Mouse (Mus musculus) left cerebral cortex, postnatal 36 days (tissue): ENCODE measurements around the gene Tmem144. TPM values are rescaled to one million over a fixed set of nuclear protein-coding genes. Genes with fewer than 3 reads are reported as not detected.

Experiments used
- DNase-seq, 2 experiments: peaks; one replicate each; pipeline ENCODE4 v3.0.0; 2021 to 2022; ENCODE audit warnings: low spot score in 2 of 2, mixed read lengths in 1 of 2
- intact Hi-C: fragments of 180-260 bp; cut with DNase I; formaldehyde crosslinking; loops from one replicate; pipeline ENCODE4 v1.15.1; 2025
- total RNA-seq, 2 experiments: library from RNA; stranded (reverse); gene quantifications; 2 replicates each; pipeline ENCODE4 v1.2.3; 2021

Gene Tmem144
- total RNA-seq: 10 to 100 TPM; 10.6 to 12.4 TPM

DNA sequence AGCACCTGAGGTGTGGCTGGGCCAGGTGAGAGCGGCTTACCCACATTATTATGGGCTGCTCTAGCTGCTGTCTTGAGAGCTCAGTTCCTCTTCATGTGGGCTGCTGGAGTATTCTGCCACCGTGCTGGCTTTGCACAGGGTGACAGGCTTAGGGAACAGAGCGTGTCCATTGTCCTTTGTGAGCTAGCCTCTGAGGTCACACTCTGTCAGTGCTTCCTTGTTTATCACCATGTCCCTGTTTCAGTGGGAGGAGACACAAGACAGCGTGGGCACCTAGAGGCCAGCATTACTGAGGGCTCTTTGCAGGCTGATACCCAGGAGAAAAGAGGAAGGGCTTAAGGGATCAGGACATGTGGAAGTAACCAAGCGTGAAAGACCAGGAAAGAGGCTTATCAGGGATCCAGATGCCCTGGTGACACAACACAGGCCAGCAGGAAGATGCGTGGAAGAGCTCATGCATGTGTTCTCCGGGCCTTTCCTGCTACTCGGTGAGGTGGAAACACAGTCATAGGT lies at the start of gene Tmem144:
TSS of gene Tmem144 (minus strand) at position 120 of the 513 bp plus-strand sequence.
- intact Hi-C loops: loop anchor here (10.0 kb wide), 1 partner anchor 952 kb away; the partner anchor contains the start of gene Gria2
- peak in 1 of 2 experiments; percentile 13 for DNase-seq

DNA sequence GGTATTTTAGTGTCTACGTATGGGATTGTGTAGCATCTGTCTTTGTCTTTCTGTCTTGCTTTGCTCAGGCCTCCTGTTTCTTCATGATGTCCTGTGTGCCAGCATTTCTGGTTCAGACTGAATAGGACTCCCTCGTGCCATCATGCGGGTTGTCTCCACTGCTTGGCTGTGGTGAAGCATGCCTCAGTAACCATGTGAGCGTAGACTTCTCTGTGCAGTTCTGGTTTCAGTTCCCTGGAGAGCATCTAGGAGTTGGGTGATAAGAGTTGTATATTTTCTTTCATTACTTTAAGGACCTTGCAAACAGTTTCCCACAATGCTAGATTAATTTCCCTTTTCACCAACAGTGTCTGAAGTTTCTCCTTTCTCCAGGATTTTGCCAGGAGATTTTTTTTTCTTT lies 49.2 kb upstream of the Tmem144 start:
- no peak for DNase-seq
- intact Hi-C loops: no loop called here

DNA sequence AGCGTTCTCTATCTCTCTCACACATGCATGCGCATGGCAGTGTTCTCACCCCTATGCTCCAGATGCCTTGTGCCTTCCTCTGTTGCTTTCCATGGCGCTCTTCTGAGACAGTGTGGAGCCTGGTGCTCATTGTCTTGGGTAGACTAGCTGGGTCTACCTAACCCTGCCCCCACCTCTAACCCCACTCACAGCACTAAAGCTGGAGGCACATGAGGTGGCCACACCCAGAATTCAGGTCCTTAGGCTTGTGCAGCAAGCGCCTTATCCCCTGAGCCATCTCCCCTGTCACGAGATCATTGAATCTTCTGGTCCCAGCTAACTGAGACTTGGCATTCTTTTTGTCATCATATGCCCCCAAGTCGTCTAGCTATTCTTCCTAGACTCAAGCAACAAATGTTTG lies 48.7 kb upstream of the Tmem144 start:
- intact Hi-C loops: no loop called here
- DNase-seq: no peak

DNA sequence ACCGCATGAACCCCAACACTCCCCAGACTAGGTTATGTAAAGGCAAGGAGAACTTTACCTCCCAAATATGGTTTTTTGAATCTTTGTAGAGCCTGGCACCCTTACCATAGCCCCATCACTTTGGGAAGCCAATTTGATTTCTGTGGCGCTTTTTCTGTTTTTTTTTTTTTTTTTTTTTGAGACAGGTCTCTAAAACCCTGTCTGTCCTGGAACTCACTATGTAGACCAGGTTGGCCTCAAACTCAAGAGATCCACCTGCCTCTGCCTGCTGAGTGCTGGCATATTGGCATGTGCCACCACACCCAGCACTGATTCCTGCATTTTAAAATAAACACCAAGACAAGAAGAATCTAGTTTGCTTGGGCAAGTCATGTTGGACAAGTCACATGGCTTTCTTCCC lies 47.9 kb upstream of the Tmem144 start:
- no peak for DNase-seq
- intact Hi-C loops: no loop called here

DNA sequence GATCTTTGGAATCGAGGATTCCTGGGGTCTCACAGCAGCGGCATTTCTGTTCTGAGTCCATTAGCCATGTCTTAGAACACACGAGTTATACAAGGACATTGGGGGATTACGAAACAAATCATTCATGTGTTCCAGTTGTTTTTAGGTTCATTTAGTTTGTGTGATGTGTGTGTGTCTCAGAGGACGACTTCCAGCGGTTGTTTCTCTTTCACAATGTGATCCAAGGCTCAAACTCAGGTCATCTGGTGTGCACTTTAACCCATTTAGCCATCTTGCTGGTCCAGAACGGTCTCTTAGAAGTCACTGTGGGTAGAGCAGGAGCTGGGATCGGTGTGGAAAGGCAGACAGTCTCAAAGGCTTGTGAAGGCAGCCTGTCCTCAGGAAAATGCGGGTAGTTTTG lies 47.3 kb upstream of the Tmem144 start:
- intact Hi-C loops: no loop called here

DNA sequence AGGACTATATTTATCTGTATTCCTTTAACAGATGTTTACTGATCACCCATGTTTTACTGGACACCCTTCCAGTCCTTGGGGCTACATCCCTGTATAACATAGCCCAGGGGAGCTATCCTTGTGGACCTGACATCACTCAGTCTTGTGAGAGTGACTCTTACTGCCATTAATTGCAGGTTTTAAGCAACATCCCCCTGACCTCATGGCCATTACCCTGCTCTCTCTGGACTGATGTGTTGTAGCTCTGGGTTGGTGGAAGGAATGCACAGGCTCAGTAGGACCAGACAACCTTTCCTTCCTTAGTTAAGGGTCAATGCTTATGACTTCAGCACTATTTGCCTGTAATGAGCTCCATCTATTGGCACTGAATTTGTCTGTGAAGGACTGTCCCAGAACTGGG lies 45.9 kb upstream of the Tmem144 start:
- no peak for DNase-seq
- intact Hi-C loops: no loop called here

More for the DNA sequence above, 47.3 kb upstream of the Tmem144 start:
- no peak for DNase-seq

DNA sequence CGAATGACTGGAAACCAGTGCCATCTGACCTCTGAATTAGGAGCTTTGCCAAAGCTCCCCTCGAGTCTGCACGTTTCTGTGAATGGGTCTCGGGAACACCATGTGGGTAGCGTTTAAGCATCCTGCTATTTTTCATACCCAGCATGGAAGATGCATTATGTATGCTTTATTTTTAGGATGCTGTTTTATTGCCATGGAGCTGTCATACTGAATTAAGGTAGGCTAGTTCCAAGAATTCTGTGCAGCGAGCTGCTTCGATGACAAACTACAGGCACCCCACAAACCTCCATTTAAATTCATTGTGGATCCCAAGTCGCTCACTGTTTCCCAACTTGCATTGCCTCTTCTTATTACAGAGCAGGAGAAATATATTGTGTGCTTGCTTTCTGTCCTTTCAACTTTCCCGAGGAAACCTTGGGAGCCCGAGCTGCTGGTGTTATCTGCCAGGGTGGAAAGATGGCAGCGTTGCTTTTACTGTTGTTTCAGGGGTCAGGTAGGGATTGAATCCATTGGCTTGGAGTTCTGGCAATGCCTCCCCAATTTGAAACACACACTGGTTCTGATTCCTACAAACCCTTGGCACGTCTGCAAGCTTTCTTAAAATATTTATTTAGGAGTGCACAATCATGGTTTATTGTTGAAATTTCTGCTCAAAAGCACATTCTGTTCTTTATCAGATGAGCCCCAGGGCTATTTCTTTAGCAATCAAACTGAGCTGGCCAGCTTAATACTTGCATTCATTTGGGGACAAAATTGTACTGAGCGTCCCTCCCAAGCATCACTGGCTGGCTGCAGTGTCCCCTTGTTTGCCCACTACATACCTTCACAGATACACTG lies 45.2 kb upstream of the Tmem144 start:
- intact Hi-C loops: no loop called here
- peak in 1 of 2 experiments; percentile 40 for DNase-seq

DNA sequence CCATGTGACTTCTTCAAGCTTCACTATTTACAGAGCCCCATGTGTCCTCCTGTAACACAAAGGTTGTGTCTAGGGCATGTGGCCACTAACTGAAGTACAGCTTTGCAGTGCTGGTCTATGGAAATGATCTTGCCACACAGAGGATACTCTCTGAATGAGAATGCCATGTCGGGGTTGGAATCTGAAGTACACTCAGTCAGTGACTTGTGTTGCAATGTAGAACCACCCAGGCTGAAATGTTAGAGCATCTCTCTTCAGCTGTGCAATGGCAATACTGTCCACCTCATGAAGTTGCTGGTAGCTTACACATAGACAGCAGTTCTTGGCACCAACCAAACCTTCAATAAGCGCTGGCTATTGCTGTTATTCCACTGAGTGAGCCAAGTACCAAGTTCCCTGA lies 35.4 kb upstream of the Tmem144 start:
- intact Hi-C loops: loop anchor here (10.0 kb wide), 1 partner anchor 917 kb away; the partner anchor contains the start of gene Gria2
- DNase-seq: no peak

DNA sequence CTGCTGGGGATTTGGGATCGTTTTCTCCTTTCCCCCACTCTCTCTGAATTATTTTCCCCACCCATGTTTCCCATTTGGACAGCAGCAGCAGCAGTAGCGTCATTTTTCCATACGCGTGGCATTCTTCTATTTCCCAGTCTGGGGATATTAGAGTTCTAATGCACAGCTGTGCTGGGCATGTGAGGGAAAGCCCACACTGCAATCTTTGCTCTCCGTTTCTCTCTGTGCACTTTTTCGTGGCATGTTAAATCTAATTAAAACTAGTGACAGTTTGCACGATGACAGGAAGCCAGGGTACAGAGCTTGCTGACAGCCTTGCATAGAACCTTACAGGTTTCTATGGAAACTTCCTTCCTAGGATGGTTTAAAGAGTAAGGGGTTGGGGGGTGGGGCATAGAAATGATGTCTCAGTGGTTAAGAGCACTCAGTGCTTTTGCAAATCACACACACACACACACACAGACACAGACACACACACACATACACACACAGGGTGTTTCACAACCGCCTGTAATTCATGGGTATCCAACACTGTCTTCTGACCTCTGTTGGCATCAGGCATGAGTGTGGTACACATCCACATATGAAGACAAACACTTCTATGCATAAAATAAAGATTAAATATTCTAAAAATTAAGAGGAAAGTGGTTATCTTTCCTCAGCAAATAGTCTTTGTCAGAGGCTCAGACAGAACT lies 34.7 kb upstream of the Tmem144 start:
- intact Hi-C loops: loop anchor here (10.0 kb wide), 1 partner anchor 917 kb away; the partner anchor contains the start of gene Gria2

DNA sequence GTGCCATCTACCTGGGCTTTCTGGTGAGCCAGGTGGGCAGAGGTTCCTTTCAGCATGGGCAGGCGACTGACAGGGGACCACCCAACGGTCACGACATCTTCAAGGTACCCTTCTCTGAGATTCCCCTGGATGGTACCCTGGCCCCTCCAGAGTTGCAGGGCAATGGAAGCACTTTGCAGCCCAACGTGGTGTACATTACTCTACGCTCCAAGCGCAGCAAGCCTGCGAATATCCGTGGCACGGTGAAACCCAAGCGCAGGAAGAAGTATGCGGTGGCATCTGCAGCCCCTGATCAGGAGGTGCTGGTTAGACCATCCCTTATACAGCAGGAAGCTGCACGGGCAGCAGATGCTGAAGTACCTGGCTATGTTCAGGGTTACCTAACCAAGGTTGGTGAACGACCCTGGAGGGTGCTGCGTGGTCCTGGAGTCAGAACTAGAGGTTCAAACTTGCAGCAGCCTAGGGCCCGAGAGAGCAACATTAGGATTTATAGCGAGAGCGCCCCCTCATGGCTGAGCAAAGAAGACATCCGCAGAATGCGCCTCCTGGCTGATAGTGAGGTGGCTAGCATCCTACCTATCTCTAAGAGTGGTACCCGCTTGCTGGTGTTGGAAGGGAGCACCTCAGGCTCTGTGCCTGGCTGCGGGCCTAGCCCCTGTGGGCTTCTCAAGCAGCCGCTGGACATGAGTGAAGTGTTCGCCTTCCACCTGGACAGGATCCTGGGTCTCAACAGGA lies 34.0 kb upstream of the Tmem144 start:
- DNase-seq: no peak
- intact Hi-C loops: loop anchor here (10.0 kb wide), 1 partner anchor 918 kb away; the partner anchor contains the start of gene Gria2

More for the DNA sequence above, 34.7 kb upstream of the Tmem144 start:
- peak in 1 of 2 experiments; percentile 22 for DNase-seq

DNA sequence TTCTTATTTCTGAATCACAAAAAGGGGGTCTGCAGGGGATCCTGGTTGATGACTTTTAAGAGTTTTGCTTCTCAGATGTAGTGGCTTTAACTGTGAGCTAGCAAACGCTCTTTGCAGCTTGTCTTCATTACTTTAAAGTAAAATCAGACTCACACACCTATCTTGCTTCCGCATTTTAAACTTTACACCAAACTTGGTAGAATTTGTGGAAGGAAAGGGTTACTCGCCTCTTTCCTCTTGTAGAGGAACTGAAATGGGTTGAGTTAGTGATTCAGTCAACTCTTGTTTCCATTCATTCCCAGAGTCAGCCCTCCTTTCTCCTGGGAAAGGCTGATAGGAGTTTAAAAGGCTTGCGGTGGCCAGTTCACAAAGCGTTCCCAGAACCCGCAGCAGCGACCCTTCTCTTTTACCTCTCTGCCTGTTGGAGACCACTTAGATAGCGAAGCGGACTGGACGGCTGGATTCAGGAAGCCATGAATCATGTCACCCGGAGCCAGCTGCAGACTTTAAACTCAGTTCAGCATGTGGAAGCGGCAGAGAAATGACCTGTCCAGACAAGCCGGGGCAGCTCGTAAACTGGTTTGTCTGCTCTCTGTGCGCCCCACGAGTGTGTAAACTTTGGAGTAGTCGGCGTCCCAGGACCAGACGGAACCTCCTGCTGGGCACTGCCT lies 33.2 kb upstream of the Tmem144 start:
- intact Hi-C loops: loop anchor here (10.0 kb wide), 1 partner anchor 919 kb away; the partner anchor contains the start of gene Gria2
- no peak for DNase-seq

DNA sequence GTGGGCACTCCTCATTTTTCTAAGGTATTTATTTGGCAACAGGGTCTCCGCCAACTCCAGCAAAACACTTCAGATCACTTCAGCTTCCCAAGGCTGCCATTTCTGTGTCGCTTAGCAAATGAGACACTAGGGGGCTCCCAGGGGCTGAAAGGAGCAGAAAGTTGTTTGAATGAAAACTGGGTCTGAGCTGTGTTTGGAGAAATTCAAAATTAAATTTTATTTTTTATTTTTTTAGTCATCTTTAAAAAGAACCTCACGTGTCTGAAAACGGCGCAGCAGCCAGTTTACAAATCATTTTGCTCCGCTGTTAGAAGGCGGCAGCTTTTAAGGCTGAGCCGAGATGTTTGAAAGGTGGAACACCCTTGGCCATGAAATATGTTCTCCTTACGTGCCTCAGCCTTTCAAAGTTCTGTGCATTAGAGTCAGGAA lies 32.2 kb upstream of the Tmem144 start:
- intact Hi-C loops: loop anchor here (1.0 to 10.0 kb wide), 2 partner anchors 174 to 920 kb away; partner anchors contain the start of gene Gria2
- DNase-seq: peak; percentile 62 to 65

DNA sequence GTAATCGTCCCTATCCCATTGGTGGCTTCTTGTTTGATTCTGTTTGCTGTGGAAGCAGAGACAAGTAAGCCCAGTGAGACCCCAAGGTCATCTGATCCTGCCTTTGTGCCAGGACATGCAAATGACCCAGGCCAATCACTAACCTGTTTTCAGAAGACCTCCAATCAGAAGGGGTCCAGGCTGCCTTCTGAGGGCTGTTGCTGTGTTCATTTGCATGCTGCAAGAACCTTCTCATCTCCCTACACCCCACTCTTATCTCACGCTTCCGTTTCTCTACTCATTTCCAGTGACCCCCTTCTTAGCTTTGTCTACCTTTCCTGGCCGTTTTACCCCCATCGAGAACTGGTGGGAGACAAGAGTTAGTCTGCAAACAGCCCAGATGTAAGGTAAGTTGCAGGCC lies 31.7 kb upstream of the Tmem144 start, which contains the start of gene Fam198b:
TSS of gene Fam198b (plus strand) at position 229 of the 400 bp plus-strand sequence.
- DNase-seq: no peak
- intact Hi-C loops: loop anchor here (1.0 to 10.0 kb wide), 2 partner anchors 174 to 920 kb away; partner anchors contain the start of gene Gria2

DNA sequence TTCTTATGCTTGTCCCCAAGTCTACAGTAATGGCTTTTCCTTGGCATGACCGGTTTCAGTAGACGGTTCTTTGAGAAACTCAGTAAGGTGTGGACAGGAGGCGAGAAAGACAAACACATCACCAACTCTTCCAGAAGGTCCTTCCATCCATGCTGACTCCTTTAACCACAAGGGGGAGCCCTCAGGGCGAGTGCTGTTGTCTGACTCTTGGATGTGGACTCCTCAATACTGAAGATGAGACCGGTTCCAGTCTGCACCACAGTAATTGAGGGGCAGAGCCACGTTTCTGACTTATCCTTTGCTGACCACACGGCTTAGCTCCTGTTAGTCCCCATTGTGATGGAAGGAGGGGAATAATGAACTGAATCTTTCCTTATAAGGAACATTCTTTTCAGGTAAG lies 30.5 kb upstream of the Tmem144 start:
- DNase-seq: peak; percentile 42 to 73
- intact Hi-C loops: loop anchor here (2.0 to 10.0 kb wide), 2 partner anchors 28 to 922 kb away; partner anchors contain the start of gene Gria2

DNA sequence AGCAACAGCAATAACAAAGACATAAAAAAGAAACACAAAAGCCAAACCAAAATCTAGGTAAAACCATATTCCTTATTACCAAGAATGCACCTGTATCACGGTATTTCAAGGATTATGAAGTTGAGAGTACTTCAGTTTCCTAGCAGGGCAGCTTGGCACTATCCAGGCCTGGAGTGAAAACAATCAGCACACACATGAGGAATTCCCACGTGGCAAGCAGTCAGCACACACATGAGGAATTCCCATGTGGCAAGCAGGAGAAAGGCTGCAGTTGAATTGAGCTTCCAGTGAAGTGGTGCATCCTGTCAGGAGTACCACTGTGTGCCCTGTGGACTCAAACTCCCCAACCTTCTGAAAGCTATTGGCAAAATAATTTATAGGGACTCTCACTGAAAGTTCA lies 29.1 kb upstream of the Tmem144 start:
- intact Hi-C loops: loop anchor here (2.0 to 10.0 kb wide), 2 partner anchors 27 to 923 kb away; partner anchors contain the start of gene Gria2
- DNase-seq: no peak

DNA sequence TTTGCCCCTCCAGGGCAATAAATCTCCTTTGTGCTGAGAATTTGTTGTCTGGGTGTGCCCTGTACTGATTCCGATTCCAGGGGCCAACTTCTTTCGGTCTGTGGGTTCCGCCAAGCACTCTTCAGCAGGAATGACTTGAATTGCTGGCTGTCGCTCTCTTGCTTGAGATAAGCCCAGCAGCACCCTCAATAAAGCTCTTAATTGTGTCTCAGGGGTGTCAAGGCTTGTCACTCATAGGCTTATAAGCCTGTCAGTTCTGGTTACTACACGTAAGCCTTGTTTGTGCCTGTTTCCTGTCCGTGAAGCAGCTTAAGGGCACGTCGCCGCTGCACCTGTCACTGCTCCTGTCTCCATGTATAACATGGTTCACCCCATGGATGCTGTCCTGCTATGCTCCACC lies 26.7 kb upstream of the Tmem144 start:
- no peak for DNase-seq
- intact Hi-C loops: no loop called here

DNA sequence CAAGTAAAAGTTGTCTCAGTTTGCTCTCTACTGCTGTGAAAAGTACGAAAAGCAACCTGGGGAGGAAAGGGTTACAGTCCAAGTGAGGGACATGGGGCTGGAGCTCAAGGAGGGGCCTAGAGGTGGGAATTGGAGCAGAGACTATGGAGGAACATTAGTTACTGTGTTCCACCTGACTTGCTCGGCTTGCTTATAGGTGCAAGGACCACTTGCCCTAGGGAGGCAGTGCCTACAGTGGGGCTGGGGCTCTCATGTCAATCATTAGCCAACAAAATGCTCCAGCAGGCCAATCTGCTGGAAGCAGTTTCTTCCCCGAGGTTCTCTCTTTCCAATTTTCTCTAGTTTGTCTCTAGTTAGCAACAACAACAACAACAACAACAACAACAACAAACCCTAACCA lies 25.8 kb upstream of the Tmem144 start:
- intact Hi-C loops: no loop called here
- no peak for DNase-seq

DNA sequence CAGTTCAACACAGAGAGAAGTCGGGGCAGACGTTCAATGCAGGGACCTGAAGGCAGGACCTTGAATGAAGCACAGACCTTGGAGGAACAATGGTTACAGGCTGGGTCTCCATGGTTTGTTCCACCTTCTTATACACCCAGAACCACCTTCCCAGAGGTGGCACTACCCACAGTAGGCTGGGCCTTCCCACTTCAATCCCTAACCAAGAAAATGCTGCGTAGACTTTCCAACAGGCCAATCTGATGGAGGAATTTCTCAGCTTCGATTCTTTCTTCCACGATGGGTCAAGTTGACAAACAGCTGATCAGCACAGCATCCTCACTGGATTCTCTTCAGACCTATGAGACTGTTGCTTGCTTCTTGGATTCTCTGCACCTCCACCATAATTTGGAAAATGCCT lies 22.9 kb upstream of the Tmem144 start:
- no peak for DNase-seq
- intact Hi-C loops: no loop called here
